Mouse (Mus musculus): ENCODE results near the gene Olfr1438-ps1. TPM values are rescaled to one million over a fixed set of nuclear protein-coding genes. Genes with fewer than 3 reads are reported as not detected.
"Not testable (repeated sequence)": the region's sequence is repeated elsewhere in the genome, so short reads cannot be mapped to it uniquely, and the experiment has no call there.

The Olfr1438-ps1 gene
- polyA plus RNA-seq (2014; fragmentation: Nextera tagmentation; extraction: Ambion mirVana): not detected in 2 replicates

DNA sequence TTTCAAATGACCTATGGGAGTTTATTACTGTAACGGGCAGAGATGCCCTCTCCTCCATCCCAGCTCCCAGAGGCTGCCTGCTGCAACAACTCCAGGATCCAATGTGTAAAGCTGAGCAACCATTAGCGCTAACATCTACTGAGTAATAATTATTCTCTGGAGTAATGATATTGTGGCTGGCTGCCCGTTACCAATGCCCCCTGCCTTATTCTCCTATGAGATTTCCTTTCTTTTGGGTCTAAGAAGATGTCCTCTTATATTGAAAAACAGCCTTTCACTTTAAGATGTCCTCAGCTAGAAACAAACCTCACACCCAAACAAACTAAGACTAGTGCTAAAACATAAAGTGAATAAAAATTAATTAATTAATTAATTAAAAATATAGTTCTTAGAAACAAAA lies at the start of gene Olfr1438-ps1:
TSS of gene Olfr1438-ps1 (minus strand) at position 101 of the 400 bp plus-strand sequence.
- no peak within 1 kb of the TSS for H3K27ac ChIP-seq (ENCODE audit: low read depth, low read length)

DNA sequence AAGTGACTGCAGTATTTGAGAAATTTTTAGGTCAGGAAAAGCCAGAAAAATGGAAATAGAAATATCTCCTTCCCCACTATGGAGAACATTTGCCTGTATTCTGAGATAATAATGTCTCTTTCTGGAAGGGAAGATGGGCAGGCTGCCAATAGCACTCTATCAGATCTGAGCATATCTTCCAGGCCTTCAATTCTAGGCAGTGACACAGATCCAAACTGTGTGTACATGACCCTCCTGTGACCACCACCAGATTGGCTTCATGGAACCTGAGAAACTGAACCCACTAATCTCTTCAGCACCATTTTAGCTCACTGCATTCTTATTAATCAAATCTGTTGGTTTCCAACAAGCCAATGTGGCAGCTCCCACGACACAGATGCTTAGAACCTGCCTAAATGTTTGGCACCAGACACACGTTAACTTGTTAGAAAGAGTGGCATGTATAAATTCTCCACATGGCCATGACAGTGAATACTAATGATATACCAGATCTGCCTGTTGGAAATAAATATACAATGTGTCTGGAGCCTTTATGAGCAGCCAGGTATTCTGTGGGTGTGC lies 38.8 kb upstream of the Olfr1438-ps1 start:
- H3K4me2 ChIP-seq (ENCODE audit: low read depth, low read length): no peak overlapping the region
- 78% methylated on average over 2 of the region's 2 CpGs for WGBS
- no peak overlapping the region for H3K4me3 ChIP-seq (ENCODE audit: low read depth, low read length)
- no peak for ATAC-seq (ENCODE audit: low read depth)
- H3K27me3 ChIP-seq (ENCODE audit: control insufficient read depth, insufficient read depth, low read length): no peaks in the 10 kb centered on the region
- H3K36me3 ChIP-seq (ENCODE audit: control insufficient read depth, insufficient read depth, low read length): no peaks in the 10 kb centered on the region
- H3K9ac ChIP-seq (replicated peaks; ENCODE audit: low read depth, low read length): no peak overlapping the region
- H3K27ac ChIP-seq (ENCODE audit: low read depth, low read length): no peak overlapping the region
- H3K4me1 ChIP-seq (ENCODE audit: control insufficient read depth, insufficient read depth, low read length): no peaks in the 10 kb centered on the region
- H3K9me3 ChIP-seq (ENCODE audit: control insufficient read depth, low read length): no peaks in the 10 kb centered on the region

More for the DNA sequence above, at the start of gene Olfr1438-ps1:
- H3K27me3 ChIP-seq (ENCODE audit: control insufficient read depth, insufficient read depth, low read length): no peaks in the 10 kb centered on the region
- 84% methylated on average over 3 of the region's 3 CpGs for WGBS
- H3K4me2 ChIP-seq (ENCODE audit: low read depth, low read length): no peak within 1 kb of the TSS
- H3K9ac ChIP-seq (replicated peaks; ENCODE audit: low read depth, low read length): no peak within 1 kb of the TSS
- H3K4me3 ChIP-seq (ENCODE audit: low read depth, low read length): no peak within 1 kb of the TSS
- ATAC-seq (ENCODE audit: low read depth): no peak
- H3K36me3 ChIP-seq (ENCODE audit: control insufficient read depth, insufficient read depth, low read length): no peaks in the 10 kb centered on the region
- H3K9me3 ChIP-seq (ENCODE audit: control insufficient read depth, low read length): no peaks in the 10 kb centered on the region
- no peaks in the 10 kb centered on the region for H3K4me1 ChIP-seq (ENCODE audit: control insufficient read depth, insufficient read depth, low read length)

DNA sequence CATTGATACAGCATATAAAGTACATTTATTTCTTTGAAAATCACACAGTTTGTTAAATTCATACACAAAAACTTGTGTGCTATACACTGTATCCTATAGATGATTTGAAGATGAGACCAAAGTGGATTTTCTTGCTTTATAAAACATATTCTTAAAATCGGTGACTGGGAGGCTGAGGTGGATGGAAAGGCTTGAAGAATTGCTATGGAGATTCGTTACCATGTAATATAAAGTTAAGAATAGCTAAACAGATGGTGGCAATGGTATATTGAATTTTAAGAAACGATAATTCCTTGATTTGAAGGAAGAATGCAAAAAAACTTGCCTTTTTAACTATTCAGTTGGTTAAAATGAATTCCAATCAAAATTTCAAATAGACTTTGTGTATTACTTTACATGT lies 37.3 kb upstream of the Olfr1438-ps1 start:
- WGBS: 87% methylated on average over 3 of the region's 3 CpGs
- H3K4me2 ChIP-seq (ENCODE audit: low read depth, low read length): no peak overlapping the region
- no peaks in the 10 kb centered on the region for H3K27me3 ChIP-seq (ENCODE audit: control insufficient read depth, insufficient read depth, low read length)
- H3K9me3 ChIP-seq (ENCODE audit: control insufficient read depth, low read length): no peaks in the 10 kb centered on the region
- H3K36me3 ChIP-seq (ENCODE audit: control insufficient read depth, insufficient read depth, low read length): no peaks in the 10 kb centered on the region
- H3K27ac ChIP-seq (ENCODE audit: low read depth, low read length): no peak overlapping the region
- H3K9ac ChIP-seq (replicated peaks; ENCODE audit: low read depth, low read length): no peak overlapping the region
- ATAC-seq (ENCODE audit: low read depth): no peak
- no peak overlapping the region for H3K4me3 ChIP-seq (ENCODE audit: low read depth, low read length)
- no peaks in the 10 kb centered on the region for H3K4me1 ChIP-seq (ENCODE audit: control insufficient read depth, insufficient read depth, low read length)

- no peaks in the 10 kb centered on the region for H3K27me3 ChIP-seq (ENCODE audit: control insufficient read depth, insufficient read depth, low read length)
- H3K9me3 ChIP-seq (ENCODE audit: control insufficient read depth, low read length): no peaks in the 10 kb centered on the region
- 63% methylated on average over 2 of the region's 2 CpGs for WGBS
- no peak within 1 kb of the TSS for H3K9ac ChIP-seq (replicated peaks; ENCODE audit: low read depth, low read length)
- no peak within 1 kb of the TSS for H3K4me2 ChIP-seq (ENCODE audit: low read depth, low read length)
- no peak within 1 kb of the TSS for H3K4me3 ChIP-seq (ENCODE audit: low read depth, low read length)
- H3K4me1 ChIP-seq (ENCODE audit: control insufficient read depth, insufficient read depth, low read length): no peaks in the 10 kb centered on the region
- no peak within 1 kb of the TSS for H3K27ac ChIP-seq (ENCODE audit: low read depth, low read length)
- no peak for ATAC-seq (ENCODE audit: low read depth)
- H3K36me3 ChIP-seq (ENCODE audit: control insufficient read depth, insufficient read depth, low read length): no peaks in the 10 kb centered on the region
Observed at GRCm38 (mm10) chr19:12325001-12325400, 10.7 kb downstream of the Olfr1438-ps1 start, which contains the start of gene Olfr1437. TSS of gene Olfr1437 (minus strand) at chr19:12325101.

DNA sequence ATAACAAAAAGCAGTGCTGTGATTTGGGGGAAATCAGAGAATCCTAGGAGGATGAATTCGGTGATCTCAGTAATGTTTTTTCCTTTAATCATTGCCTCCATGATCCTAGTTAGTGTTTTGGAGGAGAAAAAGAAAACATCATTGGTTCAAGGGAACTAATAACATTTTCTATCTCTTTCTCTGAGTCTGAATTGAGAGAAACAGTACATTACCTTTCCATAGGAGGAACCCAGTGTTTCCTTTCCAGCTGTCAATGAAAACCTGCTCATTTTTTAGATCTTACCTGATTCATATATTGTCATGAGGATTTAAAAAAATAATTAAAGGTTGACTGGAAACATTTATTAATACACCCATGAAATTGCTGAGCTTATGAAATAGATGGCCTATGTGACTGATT lies 36.7 kb downstream of the Olfr1438-ps1 start, which contains the start of gene Olfr1436:
TSS of gene Olfr1436 (minus strand) at position 101 of the 400 bp plus-strand sequence.
- H3K36me3 ChIP-seq (ENCODE audit: control insufficient read depth, insufficient read depth, low read length); H3K4me3 ChIP-seq (ENCODE audit: low read depth, low read length); H3K9ac ChIP-seq (replicated peaks; ENCODE audit: low read depth, low read length); H3K4me2 ChIP-seq (ENCODE audit: low read depth, low read length); H3K27ac ChIP-seq (ENCODE audit: low read depth, low read length); H3K9me3 ChIP-seq (ENCODE audit: control insufficient read depth, low read length); H3K27me3 ChIP-seq (ENCODE audit: control insufficient read depth, insufficient read depth, low read length); ATAC-seq (ENCODE audit: low read depth); H3K4me1 ChIP-seq (ENCODE audit: control insufficient read depth, insufficient read depth, low read length): not testable (repeated sequence)
- WGBS: 74% methylated on average over 1 of the region's 1 CpGs

DNA sequence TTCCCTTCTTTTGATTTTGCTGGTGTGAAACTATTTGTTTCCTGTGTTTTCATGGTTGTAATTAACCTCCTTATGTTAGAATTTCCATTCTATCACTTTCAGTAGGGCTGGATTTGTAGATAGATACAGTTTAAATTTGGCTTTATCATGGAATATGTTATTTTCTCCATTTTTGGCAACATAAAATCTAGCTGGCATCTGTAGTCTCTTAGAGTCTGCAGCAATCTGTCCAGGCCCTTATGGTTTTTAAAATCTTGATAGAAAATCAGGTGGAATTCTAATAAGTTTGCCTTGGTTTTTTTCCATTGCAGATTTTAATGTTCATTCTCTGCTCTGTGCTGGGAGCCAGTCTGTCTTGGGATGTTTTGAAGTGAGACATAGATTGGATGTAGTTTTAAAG lies 42.7 kb downstream of the Olfr1438-ps1 start:
- no peak for ATAC-seq (ENCODE audit: low read depth)
- H3K9me3 ChIP-seq (ENCODE audit: control insufficient read depth, low read length): no peaks in the 10 kb centered on the region
- H3K4me1 ChIP-seq (ENCODE audit: control insufficient read depth, insufficient read depth, low read length): no peaks in the 10 kb centered on the region
- no peaks in the 10 kb centered on the region for H3K36me3 ChIP-seq (ENCODE audit: control insufficient read depth, insufficient read depth, low read length)
- no peak overlapping the region for H3K4me2 ChIP-seq (ENCODE audit: low read depth, low read length)
- no peak overlapping the region for H3K9ac ChIP-seq (replicated peaks; ENCODE audit: low read depth, low read length)
- H3K4me3 ChIP-seq (ENCODE audit: low read depth, low read length): no peak overlapping the region
- H3K27ac ChIP-seq (ENCODE audit: low read depth, low read length): no peak overlapping the region
- H3K27me3 ChIP-seq (ENCODE audit: control insufficient read depth, insufficient read depth, low read length): no peaks in the 10 kb centered on the region

DNA sequence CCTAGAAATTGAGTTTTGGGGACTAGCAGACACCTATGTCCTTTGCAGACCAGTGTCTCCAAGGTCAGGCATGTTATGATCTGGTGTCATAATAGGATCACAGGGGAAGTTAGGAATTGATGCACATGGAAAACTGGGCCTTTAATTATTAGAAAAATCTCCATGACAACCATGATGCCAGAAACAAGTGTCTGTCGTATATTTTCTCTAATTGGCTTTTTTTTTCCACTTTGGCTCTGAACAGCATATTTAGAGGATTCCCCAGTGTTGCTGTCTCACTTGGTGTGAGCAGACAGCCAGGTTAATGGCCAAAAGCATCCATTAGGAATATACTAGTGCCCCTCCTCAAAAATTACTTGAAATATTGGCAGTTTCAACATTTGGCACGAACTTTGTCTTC lies 56.2 kb downstream of the Olfr1438-ps1 start, which contains the start of gene Olfr1434:
TSS of gene Olfr1434 (plus strand) at position 301 of the 400 bp plus-strand sequence.
- no peak for ATAC-seq (ENCODE audit: low read depth)
- Histone ChIP-seq H3K4me1 (ENCODE audit: control insufficient read depth, insufficient read depth, low read length) (no peaks in the 10 kb centered on the region), H3K27ac (ENCODE audit: low read depth, low read length) (no peak within 1 kb of the TSS), H3K36me3 (ENCODE audit: control insufficient read depth, insufficient read depth, low read length) (no peaks in the 10 kb centered on the region), H3K4me3 (ENCODE audit: low read depth, low read length) (no peak within 1 kb of the TSS), H3K4me2 (ENCODE audit: low read depth, low read length) (no peak within 1 kb of the TSS), H3K9me3 (ENCODE audit: control insufficient read depth, low read length) (no peaks in the 10 kb centered on the region), H3K27me3 (ENCODE audit: control insufficient read depth, insufficient read depth, low read length) (no peaks in the 10 kb centered on the region), H3K9ac (replicated peaks; ENCODE audit: low read depth, low read length) (no peak within 1 kb of the TSS)
- 82% methylated on average over 2 of the region's 2 CpGs for WGBS

Other genes starting within 250 kb of the Olfr1438-ps1 start
- not detected in 2 replicates for gene Olfr1426, start 243.9 kb downstream of the Olfr1438-ps1 start, polyA plus RNA-seq (2014; fragmentation: Nextera tagmentation; extraction: Ambion mirVana)
- not detected in 2 replicates for gene Olfr1427, start 232.6 kb downstream of the Olfr1438-ps1 start, polyA plus RNA-seq (2014; fragmentation: Nextera tagmentation; extraction: Ambion mirVana)
- gene Olfr1428, start 220.0 kb downstream of the Olfr1438-ps1 start, polyA plus RNA-seq (2014; fragmentation: Nextera tagmentation; extraction: Ambion mirVana): not detected in 2 replicates
- not detected in 2 replicates for gene Olfr76, start 212.7 kb downstream of the Olfr1438-ps1 start, polyA plus RNA-seq (2014; fragmentation: Nextera tagmentation; extraction: Ambion mirVana)
- not detected in 2 replicates for gene Olfr1555-ps1, start 165.8 kb downstream of the Olfr1438-ps1 start, polyA plus RNA-seq (2014; fragmentation: Nextera tagmentation; extraction: Ambion mirVana)
- not detected in 2 replicates for gene Olfr1431, start 135.3 kb downstream of the Olfr1438-ps1 start, polyA plus RNA-seq (2014; fragmentation: Nextera tagmentation; extraction: Ambion mirVana)
- not detected in 2 replicates for gene Olfr1432, start 103.3 kb downstream of the Olfr1438-ps1 start, polyA plus RNA-seq (2014; fragmentation: Nextera tagmentation; extraction: Ambion mirVana)
- gene Olfr262, start 94.3 kb downstream of the Olfr1438-ps1 start, polyA plus RNA-seq (2014; fragmentation: Nextera tagmentation; extraction: Ambion mirVana): not detected in 2 replicates
- gene Olfr235, start 74.9 kb downstream of the Olfr1438-ps1 start, polyA plus RNA-seq (2014; fragmentation: Nextera tagmentation; extraction: Ambion mirVana): not detected in 2 replicates
- not detected in 2 replicates for gene Olfr1434, start 56.1 kb downstream of the Olfr1438-ps1 start, polyA plus RNA-seq (2014; fragmentation: Nextera tagmentation; extraction: Ambion mirVana)
- not detected in 2 replicates for gene Olfr1436, start 36.8 kb downstream of the Olfr1438-ps1 start, polyA plus RNA-seq (2014; fragmentation: Nextera tagmentation; extraction: Ambion mirVana)
- not detected in 2 replicates for gene Olfr1437, start 10.8 kb downstream of the Olfr1438-ps1 start, polyA plus RNA-seq (2014; fragmentation: Nextera tagmentation; extraction: Ambion mirVana)
- not detected in 2 replicates for gene Olfr1440, start 51.4 kb upstream of the Olfr1438-ps1 start, polyA plus RNA-seq (2014; fragmentation: Nextera tagmentation; extraction: Ambion mirVana)
- not detected in 2 replicates for gene Olfr1441, start 81.5 kb upstream of the Olfr1438-ps1 start, polyA plus RNA-seq (2014; fragmentation: Nextera tagmentation; extraction: Ambion mirVana)
- not detected in 2 replicates for gene Pfpl, start 92.0 kb upstream of the Olfr1438-ps1 start, polyA plus RNA-seq (2014; fragmentation: Nextera tagmentation; extraction: Ambion mirVana)
- gene Mpeg1, start 124.9 kb upstream of the Olfr1438-ps1 start, polyA plus RNA-seq (2014; fragmentation: Nextera tagmentation; extraction: Ambion mirVana): 1.3 and 1.5 TPM in 2 replicates
- 37.7 and 47.6 TPM in 2 replicates for gene Dtx4, start 165.5 kb upstream of the Olfr1438-ps1 start, polyA plus RNA-seq (2014; fragmentation: Nextera tagmentation; extraction: Ambion mirVana)
- 5.1 and 7.3 TPM in 2 replicates for gene Fam111a, start 209.8 kb upstream of the Olfr1438-ps1 start, polyA plus RNA-seq (2014; fragmentation: Nextera tagmentation; extraction: Ambion mirVana)